Mouse (Mus musculus): ENCODE data around the gene Rgs10.

Gene Rgs10

DNA sequence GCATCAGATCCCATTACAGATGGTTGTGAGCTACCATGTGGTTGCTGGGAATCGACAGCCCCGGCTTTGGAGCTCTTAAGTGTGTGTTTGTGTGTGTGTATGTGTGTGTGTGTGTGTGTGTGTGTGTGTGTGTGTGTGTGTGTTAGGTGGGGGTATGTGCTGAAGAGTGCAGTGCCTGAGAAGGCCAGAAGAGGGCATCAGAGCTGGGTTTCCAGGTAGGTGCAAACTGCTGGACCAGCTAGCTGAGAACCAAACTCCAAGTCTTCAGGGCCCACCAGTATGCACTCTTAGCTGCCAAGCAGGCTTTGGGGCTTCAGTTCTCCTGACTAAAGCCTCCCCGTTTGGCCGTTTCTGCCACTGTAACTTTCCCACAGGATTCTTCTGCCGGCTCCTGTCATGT, 10.3 kb downstream of the Rgs10 start:
- no peak for DNase-seq

- DNase-seq = no peak
Measured at GRCm38 (mm10) chr7:128403988-128404387, 14.6 kb downstream of the Rgs10 start.

DNA sequence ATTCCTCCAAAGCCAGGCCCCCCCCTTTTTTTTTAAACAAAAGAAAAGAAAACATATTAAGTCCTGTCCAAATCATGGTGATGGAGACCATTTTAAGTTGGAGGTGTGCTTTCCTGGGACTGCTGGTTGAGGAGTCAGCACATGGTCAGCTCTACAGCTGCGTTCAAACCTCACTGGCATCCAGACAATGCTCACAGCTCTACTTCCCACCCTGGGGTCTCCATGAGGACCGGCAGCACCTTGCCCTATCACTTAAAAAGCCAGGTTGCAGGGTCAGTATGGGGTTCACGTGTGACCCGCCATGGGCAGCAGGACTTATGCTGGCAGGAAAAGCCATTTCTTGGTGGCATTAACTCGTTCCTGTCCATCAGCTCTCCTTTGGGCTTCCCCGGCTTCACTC, 15.0 kb downstream of the Rgs10 start:
- no peak for DNase-seq

- no peak for DNase-seq
Measured at GRCm38 (mm10) chr7:128403128-128403527, 15.4 kb downstream of the Rgs10 start.

DNA sequence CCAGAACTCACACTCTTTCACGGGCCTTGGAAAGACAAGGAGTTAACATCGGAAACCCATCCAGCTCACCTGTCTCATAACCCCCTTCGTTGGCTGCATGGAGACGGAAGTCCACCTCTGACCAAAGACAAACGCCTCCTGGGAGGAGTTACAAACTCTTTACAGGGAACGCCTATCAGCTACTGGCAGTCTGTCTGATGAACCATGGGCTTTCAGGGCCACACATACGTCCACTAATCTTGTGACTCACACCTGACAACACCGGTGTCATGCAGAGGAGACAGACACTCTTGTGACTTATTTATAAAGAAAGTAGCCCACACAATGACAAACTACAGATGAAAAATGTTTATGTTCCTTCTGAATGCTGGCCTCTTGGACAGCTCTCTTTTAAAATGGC, 16.0 kb downstream of the Rgs10 start:
- no peak for DNase-seq

DNA sequence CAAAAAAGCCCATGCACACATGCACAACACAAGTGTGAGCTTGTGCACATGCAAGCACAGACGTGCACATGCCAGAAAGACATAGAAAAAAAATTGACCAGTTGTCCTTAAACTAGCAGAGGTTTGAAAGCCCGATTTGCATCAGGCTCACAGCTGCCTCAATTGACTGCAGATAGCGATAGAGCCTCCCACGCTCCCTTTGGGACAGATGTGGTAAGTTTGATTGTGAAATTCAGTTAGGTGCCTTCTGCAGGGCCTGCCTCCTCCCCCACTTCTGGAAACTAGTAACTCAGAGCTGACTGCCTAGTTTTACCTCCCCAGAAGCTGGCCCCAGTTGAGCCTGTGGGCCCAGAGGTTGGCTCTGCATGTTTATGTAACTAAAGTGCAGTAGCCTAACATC, 19.9 kb downstream of the Rgs10 start:
- DNase-seq = no peak

DNA sequence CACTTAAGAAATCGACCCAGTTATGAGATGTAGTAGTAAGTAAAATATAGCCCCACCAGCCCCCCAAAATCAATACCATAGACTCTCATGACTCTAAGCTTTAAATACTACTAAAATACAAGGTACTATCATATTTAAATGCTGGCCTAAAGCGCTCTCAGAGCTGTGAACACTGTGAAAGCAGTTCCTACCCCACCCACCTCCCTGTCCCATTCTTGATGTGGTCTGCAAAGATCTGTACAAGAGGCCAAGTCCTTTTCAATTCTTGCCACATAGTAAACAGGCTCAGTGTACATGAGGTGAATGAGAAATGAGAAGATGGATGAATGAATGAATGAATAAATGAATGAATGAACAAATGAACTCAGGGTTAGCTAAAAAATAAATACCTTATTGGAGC, 21.5 kb downstream of the Rgs10 start:
- no peak for DNase-seq

GRCm38 (mm10) chr7:128393756-128394155, 24.8 kb downstream of the Rgs10 start:
- DNase-seq = no peak

DNA sequence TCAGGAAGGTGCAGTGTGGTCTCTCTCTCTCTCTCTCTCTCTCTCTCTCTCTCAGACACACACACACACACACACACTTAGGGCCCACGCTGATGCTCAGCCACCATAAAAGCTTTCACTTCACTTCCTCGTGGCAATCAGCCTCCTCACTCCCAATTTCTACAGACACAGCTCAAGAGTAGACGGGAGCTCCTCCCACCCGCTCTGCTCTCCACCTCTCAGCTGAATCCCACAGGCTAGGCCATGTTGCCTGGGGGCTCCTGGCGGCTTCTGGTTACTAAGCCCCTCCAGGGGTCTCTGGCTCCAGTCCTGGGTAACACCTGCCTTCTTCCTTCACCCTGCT, 25.6 kb downstream of the Rgs10 start:
- no peak for DNase-seq

DNA sequence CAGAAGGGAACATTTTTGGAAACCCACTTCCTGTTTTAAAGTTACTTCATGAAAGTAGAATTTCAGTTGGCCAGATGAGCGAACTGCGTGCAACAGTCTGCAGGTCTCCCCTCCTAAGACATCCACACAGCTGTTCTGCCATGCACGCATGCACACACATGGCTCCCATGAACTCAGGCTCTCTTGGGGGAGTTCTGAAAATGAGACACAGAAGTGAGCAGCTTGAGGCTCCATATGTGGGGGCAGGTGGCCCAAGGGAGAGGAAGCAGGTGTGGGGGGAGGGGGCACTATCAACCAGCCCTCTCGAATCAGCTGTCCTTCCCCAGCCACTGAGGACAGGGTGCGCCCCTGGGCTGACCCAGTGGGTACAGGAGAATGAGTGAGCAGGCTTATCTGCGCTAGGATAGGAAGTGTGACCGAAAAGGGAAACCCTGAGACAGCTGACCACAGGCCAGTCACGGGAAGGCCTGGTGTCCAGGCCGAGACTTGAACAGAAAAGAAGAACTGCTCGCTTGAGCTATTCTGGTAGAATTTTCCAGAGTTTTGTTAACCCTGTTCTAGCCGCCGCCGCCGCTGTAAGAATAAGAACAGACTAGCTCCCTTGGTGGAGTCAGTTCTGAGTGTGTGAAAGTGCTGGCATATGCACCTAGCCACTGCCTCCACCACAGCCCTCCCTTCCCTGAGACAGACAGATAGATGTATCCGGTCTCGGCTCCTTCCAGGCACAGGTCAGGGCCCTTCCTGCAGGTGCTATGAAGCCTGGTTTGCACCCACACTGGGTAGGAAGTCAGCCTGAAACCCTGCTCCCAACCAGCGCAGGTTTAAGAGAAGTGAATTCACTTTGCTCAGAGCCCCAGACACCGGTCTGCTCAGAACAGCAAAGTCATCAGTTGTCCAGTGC, 26.2 kb downstream of the Rgs10 start:
- DNase-seq = peak; percentile 16

- no peak for DNase-seq
Measured at GRCm38 (mm10) chr7:128391267-128392057, 27.1 kb downstream of the Rgs10 start.

DNA sequence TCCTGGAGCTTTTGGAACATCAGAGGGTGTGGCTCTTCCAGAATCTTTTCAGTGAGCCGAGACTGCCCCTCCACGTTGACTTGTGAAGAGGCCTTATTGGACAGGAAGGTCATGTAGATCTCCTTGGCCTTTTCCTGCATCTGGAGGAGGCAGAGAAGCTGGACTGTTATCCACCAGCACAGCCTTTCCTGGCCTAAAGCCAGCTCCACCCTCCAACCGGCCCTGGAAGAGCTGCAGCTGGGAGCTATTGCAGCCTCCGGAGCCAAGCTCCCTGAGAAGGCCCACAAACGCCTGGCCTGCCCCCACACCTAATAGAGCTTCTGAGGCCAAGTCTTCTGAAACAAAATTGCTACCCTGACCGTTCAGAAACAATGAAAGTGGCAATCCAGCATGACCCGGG, 29.6 kb downstream of the Rgs10 start:
- no peak for DNase-seq

DNA sequence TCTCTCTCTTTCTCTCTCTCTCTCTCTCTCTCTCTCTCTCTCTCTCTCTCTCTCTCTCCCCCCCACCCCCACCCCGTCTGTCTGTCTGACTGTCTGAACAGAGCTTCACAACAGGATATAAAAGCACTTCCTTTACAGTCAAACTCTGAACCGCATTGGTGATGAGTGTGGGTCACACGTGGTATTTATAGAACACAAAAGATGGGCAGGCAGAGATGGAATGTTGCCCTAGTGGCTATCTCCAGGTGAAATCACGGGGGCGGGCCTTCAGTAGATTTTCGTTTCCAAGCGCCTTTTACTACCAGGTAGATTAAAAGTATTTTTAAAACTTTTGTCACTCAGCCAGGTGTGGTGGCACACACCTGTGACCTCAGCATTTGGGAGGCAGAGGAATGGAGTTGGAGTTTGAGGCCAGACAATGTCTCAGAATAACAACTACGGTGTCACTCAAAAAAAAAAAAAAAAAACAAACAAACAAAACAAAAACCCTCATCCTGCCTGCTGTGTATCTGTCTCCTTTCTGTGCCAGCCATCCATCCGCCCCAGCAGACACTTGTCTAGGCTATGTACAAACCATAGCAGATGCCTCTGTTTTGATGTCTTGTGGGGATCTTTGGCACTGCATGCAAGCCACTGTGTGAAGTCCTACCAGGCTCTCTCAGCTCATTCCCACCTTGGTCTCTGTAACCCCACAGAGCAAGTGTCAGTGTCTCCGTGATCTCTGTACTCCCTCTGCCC, 34.7 kb downstream of the Rgs10 start:
- no peak for DNase-seq

GRCm38 (mm10) chr7:128383189-128383725, 35.3 kb downstream of the Rgs10 start:
- no peak for DNase-seq

DNA sequence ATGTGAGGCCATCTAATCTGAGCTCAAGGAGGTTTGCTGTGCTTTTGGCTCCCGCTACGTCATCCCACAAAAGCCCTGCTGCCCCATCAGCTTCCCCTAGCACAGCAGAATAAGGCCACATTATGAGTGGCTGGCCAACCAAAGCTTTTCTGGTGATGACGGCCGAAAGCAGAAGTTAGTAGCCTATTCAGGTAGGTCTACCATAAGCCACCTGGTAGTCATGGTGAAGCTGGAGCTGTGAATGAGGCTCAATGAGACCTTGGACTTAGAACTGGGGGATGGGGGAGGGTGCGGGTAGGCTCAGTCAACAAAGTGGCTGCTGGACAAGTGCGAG, 36.1 kb downstream of the Rgs10 start:
- no peak for DNase-seq

DNA sequence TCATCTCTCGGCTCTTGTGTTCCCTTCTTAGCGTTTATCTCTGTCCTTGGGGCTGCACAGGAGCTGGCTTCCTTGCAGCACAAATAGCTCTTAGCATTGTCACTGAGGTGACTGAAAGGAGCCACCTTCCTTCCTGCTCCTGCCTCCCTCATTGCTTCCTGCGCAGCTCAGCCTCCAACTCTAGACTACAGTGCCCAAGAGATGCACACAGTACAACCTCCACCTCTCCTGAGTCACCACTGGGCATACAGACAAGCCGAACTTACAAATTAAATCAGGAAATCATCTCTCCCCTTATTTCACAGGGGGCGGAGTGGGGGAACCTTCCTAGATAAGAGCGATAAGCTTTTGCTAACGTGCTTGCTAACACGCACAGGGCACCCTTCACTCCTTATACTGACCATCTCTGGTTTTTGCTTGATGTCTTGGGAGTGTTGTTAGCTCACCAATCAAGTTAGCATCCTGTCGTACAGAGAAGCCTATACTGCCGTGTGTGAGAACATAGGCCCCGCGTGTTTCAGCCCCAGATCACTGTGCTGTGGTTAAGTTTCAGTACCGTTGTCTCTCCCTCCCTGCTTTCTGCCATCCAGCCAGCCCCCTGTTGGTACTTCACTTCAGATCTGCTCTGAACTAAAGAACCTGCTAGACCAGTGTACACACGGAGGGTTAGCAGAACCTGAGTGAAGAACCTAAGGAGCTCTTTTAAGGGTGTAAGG, 36.6 kb downstream of the Rgs10 start:
- no peak for DNase-seq

- DNase-seq = no peak
Measured at GRCm38 (mm10) chr7:128381001-128381400, 37.6 kb downstream of the Rgs10 start.

DNA sequence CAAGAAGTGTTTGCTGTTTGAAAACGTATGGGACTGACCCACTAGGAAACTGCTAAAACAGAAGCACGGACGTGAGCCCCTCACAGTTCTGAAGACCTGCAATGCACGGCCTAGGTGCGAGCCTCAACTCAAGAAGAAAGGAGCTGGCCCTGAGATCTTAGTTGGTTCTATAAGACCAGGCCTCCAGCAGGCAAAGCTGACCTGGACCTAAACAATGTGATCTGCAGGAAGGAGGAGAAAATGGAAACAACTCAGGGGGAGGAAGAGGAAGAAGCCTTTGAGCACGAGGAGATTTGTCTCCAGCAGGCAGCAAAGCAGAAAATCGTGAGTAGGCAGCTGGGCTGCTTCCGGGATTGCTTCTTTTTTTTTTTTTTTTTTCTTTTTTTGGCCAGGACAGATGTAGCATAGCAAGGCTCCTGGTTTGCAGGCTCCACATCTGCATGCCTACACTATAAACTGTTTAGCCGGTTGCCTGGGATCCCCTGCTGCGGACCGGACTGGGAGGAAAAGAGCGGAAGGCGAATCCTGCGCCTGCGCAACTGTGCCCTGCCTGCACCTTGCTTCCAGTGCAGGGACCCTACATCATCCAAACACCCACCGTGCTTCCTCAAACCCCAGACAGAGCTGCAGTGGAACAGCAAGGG, 39.3 kb downstream of the Rgs10 start:
- DNase-seq = no peak

DNA sequence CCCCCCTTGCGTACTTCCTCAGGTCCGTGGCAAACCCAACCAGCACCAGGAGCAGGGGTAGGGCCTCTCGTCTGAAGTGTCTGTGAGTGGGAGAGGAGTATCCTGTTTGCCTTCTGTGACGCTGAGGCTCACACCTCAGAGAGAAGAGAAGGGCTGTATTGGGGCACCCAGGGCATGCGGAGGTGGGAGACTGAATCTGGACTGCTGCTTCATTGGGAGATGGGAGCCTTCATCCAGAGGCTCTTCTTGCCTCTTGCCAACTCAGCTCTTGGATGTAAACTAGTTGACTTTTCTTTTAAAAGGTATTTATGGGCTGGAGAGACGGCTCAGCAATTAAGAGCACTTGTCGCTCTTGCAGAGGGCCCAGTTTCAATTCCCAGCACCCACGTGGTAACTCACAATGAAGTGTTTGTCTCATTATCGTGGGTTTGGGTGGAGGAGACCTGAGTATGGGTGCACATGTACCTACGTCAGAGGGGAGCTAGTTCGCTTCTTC, 42.3 kb downstream of the Rgs10 start:
- DNase-seq = no peak

- DNase-seq = no peak
Measured at GRCm38 (mm10) chr7:128374156-128374555, 44.4 kb downstream of the Rgs10 start.

- DNase-seq = no peak
Measured at GRCm38 (mm10) chr7:128373751-128374150, 44.8 kb downstream of the Rgs10 start.

GRCm38 (mm10) chr7:128372331-128372730, 46.2 kb downstream of the Rgs10 start:
- DNase-seq = no peak
